Mouse (Mus musculus) kidney, adult 2 months (tissue): ENCODE measurements around the gene Pygm.

Experiments
- CTCF ChIP-seq: fragments of 200-500 bp; conservative IDR thresholded peaks from 2 replicates; pipeline ENCODE4 v1.5.1; 2011; ENCODE audit warnings: low read depth, mild to moderate bottlenecking, control low read depth, low read length, moderate library complexity, mixed read lengths; ENCODE audit not compliant: insufficient read depth, insufficient read length
- POLR2A ChIP-seq: fragments of 200-500 bp; IDR thresholded peaks from one replicate; pipeline ENCODE4 v1.6.1; 2011; ENCODE audit warnings: low read depth, low read length, control low read depth

DNA sequence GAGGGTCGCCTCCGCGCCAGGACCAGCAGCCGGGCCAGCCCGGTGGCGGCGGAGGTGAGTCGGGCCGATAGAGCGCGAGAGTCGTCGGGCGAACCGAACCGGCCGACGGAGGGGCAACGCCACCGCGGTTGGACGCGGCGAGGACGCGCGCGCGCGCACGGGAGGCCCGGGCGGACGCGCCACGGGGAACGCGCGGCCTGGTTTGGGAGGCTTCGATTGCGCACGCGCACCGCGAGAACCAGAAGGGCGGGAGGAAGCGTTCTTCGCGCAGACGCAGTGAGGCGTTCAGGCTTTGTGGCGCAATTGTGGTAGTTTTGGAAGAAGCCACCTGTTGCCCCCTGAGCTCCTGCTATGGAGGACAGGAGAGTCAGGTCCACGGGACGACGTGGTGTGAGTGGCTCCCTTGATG is 19.9 kb upstream of the Pygm start:
- no peak for TF ChIP-seq CTCF
- peak; percentile 0 for TF ChIP-seq POLR2A
